Mouse (Mus musculus) testis, adult 2 months (tissue): Measurements from ENCODE around the gene Cfap100. TPM values are rescaled to one million over a fixed set of nuclear protein-coding genes. Genes with fewer than 3 reads are reported as not detected.

Experiments used
- H3K27ac ChIP-seq: fragments of 200-500 bp; 2 replicates; pipeline ENCODE4 v1.5.1; 2012; ENCODE audit warnings: low read depth, low read length; ENCODE audit not compliant: control insufficient read depth, insufficient read depth
- H3K27me3 ChIP-seq: fragments of 200-500 bp; 2 replicates; pipeline ENCODE4 v1.6.1; 2012; ENCODE audit warnings: mild to moderate bottlenecking, low read length, moderate library complexity; ENCODE audit not compliant: control insufficient read depth, insufficient read depth
- H3K36me3 ChIP-seq: fragments of 200-500 bp; 2 replicates; pipeline ENCODE4 v1.6.1; 2012; ENCODE audit warnings: mild to moderate bottlenecking, low read length; ENCODE audit not compliant: control insufficient read depth, insufficient read depth
- H3K4me1 ChIP-seq: fragments of 200-500 bp; 2 replicates; pipeline ENCODE4 v1.6.1; 2012; ENCODE audit warnings: low read length; ENCODE audit not compliant: control insufficient read depth, insufficient read depth
- H3K4me3 ChIP-seq: fragments of 200-500 bp; 2 replicates; pipeline ENCODE4 v1.5.1; 2012; ENCODE audit warnings: low read depth, mild to moderate bottlenecking, low read length, moderate library complexity, mixed read lengths; ENCODE audit not compliant: control insufficient read depth
- CTCF ChIP-seq: fragments of 200-500 bp; IDR thresholded peaks from 2 replicates; pipeline ENCODE4 v1.5.1; 2012; ENCODE audit warnings: low read depth, mild to moderate bottlenecking, inconsistent platforms, low read length, moderate library complexity; ENCODE audit not compliant: control insufficient read depth, insufficient read depth, insufficient replicate concordance
- POLR2A ChIP-seq: fragments of 200-500 bp; IDR thresholded peaks from 2 replicates; pipeline ENCODE4 v1.6.1; 2012; ENCODE audit warnings: low read depth, mild to moderate bottlenecking, inconsistent platforms, low read length, moderate library complexity; ENCODE audit not compliant: control insufficient read depth
- polyA plus RNA-seq: library from polyadenylated mRNA; depleted of rRNA; stranded (reverse); fragments of >200 nt; gene quantifications from 2 replicates; pipeline ENCODE4 v1.2.3, GENCODE M21; 2012; rRNA removed

The Cfap100 gene
- polyA plus RNA-seq, 1 experiment = 65.0 TPM

DNA sequence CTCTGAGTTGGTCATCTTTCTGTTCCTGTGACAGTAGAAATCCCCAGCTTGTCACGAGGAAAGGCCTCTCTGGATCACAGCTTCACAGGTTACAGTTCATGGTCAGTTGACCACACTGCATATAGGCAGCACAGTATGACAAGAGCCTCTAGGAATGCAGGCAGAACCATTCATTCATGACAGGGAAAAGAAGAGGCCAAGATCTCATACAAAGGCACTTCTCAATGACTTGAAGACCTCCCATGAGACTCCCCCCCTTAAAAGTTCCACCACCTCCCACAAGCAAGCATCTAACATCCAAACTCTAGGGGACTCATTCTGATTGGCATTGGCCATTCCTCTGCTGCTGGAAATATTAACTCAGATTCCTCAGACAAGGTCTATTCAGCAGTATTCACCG lies 69.2 kb downstream of the Cfap100 start:
- no peak for TF ChIP-seq POLR2A
- no peak for TF ChIP-seq CTCF
- no peak overlapping the region for H3K27ac ChIP-seq

DNA sequence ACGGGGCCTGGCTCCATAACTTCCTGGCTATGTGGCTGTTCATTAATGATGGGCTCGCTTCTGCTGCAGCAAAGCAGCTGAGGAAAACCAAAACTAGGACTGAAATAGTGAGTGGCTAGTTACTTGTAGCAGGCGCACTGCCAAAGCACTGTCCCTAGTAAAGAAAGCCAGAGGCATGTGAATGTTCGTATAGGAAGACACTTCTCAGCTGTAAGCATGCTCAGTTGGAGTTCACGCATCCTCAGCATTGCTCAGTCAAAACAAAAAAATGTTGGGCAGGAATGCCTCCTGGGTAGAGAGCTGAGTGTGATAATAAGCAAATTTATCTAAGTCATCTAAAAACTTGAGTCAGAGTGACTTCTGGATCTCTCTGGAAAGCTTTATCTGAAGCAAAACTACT lies 70.5 kb downstream of the Cfap100 start:
- no peak for TF ChIP-seq POLR2A
- Histone ChIP-seq H3K27ac (no peak overlapping the region), H3K36me3 (no peaks in the 10 kb centered on the region), H3K4me1 (peaks cover 2% of the 10 kb centered on the region), H3K27me3 (no peaks in the 10 kb centered on the region), H3K4me3 (no peak overlapping the region)

More for the DNA sequence above, 69.2 kb downstream of the Cfap100 start:
- no peaks in the 10 kb centered on the region for H3K36me3 ChIP-seq
- H3K4me3 ChIP-seq = no peak overlapping the region
- H3K27me3 ChIP-seq = no peaks in the 10 kb centered on the region
- peaks cover 2% of the 10 kb centered on the region for H3K4me1 ChIP-seq

Other genes with a start within 250 kb of the Cfap100 start
- not detected in 2 replicates for gene V1ra8, start 226.0 kb downstream of the Cfap100 start, polyA plus RNA-seq
- 0.42 and 0.94 TPM in 2 replicates for gene Vmn1r53, start 204.4 kb downstream of the Cfap100 start, polyA plus RNA-seq
- not detected in 2 replicates for gene Vmn1r54, start 182.5 kb downstream of the Cfap100 start, polyA plus RNA-seq
- 387 and 412 TPM in 2 replicates for gene BC048671, start 127.6 kb downstream of the Cfap100 start, polyA plus RNA-seq
- gene Chst13, start 103.6 kb downstream of the Cfap100 start, polyA plus RNA-seq = 1.9 and 2.7 TPM in 2 replicates
- not detected in 2 replicates for gene Uroc1, start 95.5 kb downstream of the Cfap100 start, polyA plus RNA-seq
- 5.3 and 5.4 TPM in 2 replicates for gene Zxdc, start 59.3 kb downstream of the Cfap100 start, polyA plus RNA-seq
- gene Klf15, start 33.8 kb upstream of the Cfap100 start, polyA plus RNA-seq = 7.6 and 7.7 TPM in 2 replicates
- 7.2 and 9.6 TPM in 2 replicates for gene Aldh1l1, start 57.6 kb upstream of the Cfap100 start, polyA plus RNA-seq
- 73.3 and 79.5 TPM in 2 replicates for gene Slc41a3, start 175.9 kb upstream of the Cfap100 start, polyA plus RNA-seq